In genomic region chr10:93331543-93331942, GRCm38 (mm10) we compare ENCODE assay signal across 22 mouse cellular contexts. TPM values are rescaled to one million over a fixed set of nuclear protein-coding genes. Genes with fewer than 3 reads are reported as not detected.
DNase-seq lines count a peak whose midpoint lies in the region; ATAC-seq and TF ChIP-seq lines count a peak whose summit lies in the region.
"Had no signal": no experiment of that assay in that cellular context is flagged by ENCODE, and none has a peak within 500 bp of the region (broad histone marks: within the 10 kb centered on the region; RNA-seq: fewer than 3 reads in every experiment).

No protein-coding gene starts in this region.

- H3K9ac ChIP-seq in kidney, postnatal 0 days (ENCODE audit: low read depth, low read length) = no peak overlapping the region
- H3K9ac ChIP-seq in midbrain, embryonic 13.5 days (replicated peaks) = no peak overlapping the region
- H3K9ac ChIP-seq: limb, embryonic 13.5 days; liver, embryonic 12.5 days; midbrain, embryonic 12.5 days; neural tube, embryonic 12.5 days; stomach, embryonic 15.5 days had no signal

- H3K9me3 ChIP-seq in kidney, postnatal 0 days (replicated peaks; ENCODE audit: low read length) = no peaks in the 10 kb centered on the region
- no peaks in the 10 kb centered on the region for H3K9me3 ChIP-seq in midbrain, embryonic 13.5 days
- H3K9me3 ChIP-seq: forebrain, embryonic 10.5 days; heart, embryonic 10.5 days; limb, embryonic 13.5 days; liver, embryonic 12.5 days; midbrain, embryonic 12.5 days; neural tube, embryonic 12.5 days; stomach, embryonic 15.5 days had no signal

- H3K4me3 ChIP-seq in kidney, adult 2 months (ENCODE audit: insufficient read depth, low read depth, low read length) = no peak overlapping the region
- no peak overlapping the region for H3K4me3 ChIP-seq in kidney, postnatal 0 days (replicated peaks; ENCODE audit: low read depth, low read length)
- H3K4me3 ChIP-seq in midbrain, embryonic 13.5 days (replicated peaks) = no peak overlapping the region
- H3K4me3 ChIP-seq: forebrain, embryonic 10.5 days; heart, embryonic 10.5 days; limb, embryonic 13.5 days; liver, embryonic 12.5 days; midbrain, embryonic 12.5 days; neural tube, embryonic 12.5 days; stomach, embryonic 15.5 days had no signal

- no peak for TF ChIP-seq POLR2A in kidney, adult 2 months (IDR thresholded peaks at IDR 0.05; ENCODE audit: low read depth, low read length)

- no peaks in the 10 kb centered on the region for H3K36me3 ChIP-seq in kidney, adult 2 months (ENCODE audit: control insufficient read depth, insufficient read depth, low read length)
- no peaks in the 10 kb centered on the region for H3K36me3 ChIP-seq in kidney, postnatal 0 days (ENCODE audit: insufficient read depth, low read length)
- no peaks in the 10 kb centered on the region for H3K36me3 ChIP-seq in midbrain, embryonic 13.5 days
- H3K36me3 ChIP-seq: forebrain, embryonic 10.5 days; heart, embryonic 10.5 days; limb, embryonic 13.5 days; liver, embryonic 12.5 days; midbrain, embryonic 12.5 days; neural tube, embryonic 12.5 days; stomach, embryonic 15.5 days had no signal

- H3K4me2 ChIP-seq in kidney, postnatal 0 days (ENCODE audit: low read length) = no peak overlapping the region
- H3K4me2 ChIP-seq in midbrain, embryonic 13.5 days (replicated peaks) = no peak overlapping the region
- H3K4me2 ChIP-seq: limb, embryonic 13.5 days; liver, embryonic 12.5 days; midbrain, embryonic 12.5 days; neural tube, embryonic 12.5 days; stomach, embryonic 15.5 days had no signal

- ATAC-seq in kidney, postnatal 0 days (replicated peaks; ENCODE audit: low FRiP score, low read depth) = peak; percentile 41; the same call in 1 of the 2 replicates
- ATAC-seq in midbrain, embryonic 13.5 days = no peak
- ATAC-seq: CD4-positive, CD25-positive, alpha-beta regulatory T cell, adult 4 months; forebrain, embryonic 16.5 days; liver, embryonic 12.5 days had no signal

- peaks cover 6% of the 10 kb centered on the region; the same call in 1 of the 2 replicates for H3K4me1 ChIP-seq in kidney, adult 2 months (ENCODE audit: control insufficient read depth, insufficient read depth, low read length)
- peaks cover 5% of the 10 kb centered on the region; the same call in 1 of the 2 replicates for H3K4me1 ChIP-seq in kidney, postnatal 0 days (replicated peaks; ENCODE audit: insufficient read depth, low read length)
- no peaks in the 10 kb centered on the region for H3K4me1 ChIP-seq in midbrain, embryonic 13.5 days (replicated peaks)
- H3K4me1 ChIP-seq: midbrain, embryonic 12.5 days; stomach, embryonic 15.5 days had no signal

- H3K27me3 ChIP-seq in kidney, adult 2 months (replicated peaks; ENCODE audit: control insufficient read depth, insufficient read depth, low read length) = no peaks in the 10 kb centered on the region
- no peaks in the 10 kb centered on the region for H3K27me3 ChIP-seq in kidney, postnatal 0 days (ENCODE audit: insufficient read depth, low read length)
- H3K27me3 ChIP-seq in midbrain, embryonic 13.5 days = no peaks in the 10 kb centered on the region
- H3K27me3 ChIP-seq: limb, embryonic 13.5 days; liver, embryonic 12.5 days; midbrain, embryonic 12.5 days; neural tube, embryonic 12.5 days; stomach, embryonic 15.5 days had no signal

- intact Hi-C loops in gastrocnemius, postnatal 36 days (cut with DNase I) = no loop called here

- WGBS in kidney, adult 2 months = 56% methylated on average over 4 of the region's 4 CpGs
- WGBS in kidney, postnatal 0 days = 43% methylated on average over 4 of the region's 4 CpGs
- WGBS in midbrain, embryonic 13.5 days = 85% methylated on average over 4 of the region's 4 CpGs

- DNase-seq in adrenal gland, postnatal 10 days = peak; percentile 45
- no peak for DNase-seq in adrenal gland, adult (ENCODE audit: inconsistent age in 2 of 2, low spot score in 1 of 2)
- DNase-seq in gastrocnemius, postnatal 25 days = peak; percentile 11
- no peak for DNase-seq in gastrocnemius, postnatal 36 days
- peak; percentile 54 for DNase-seq in kidney, adult 2 months
- no peak for DNase-seq in kidney, postnatal 0 days (ENCODE audit: low spot score)
- no peak for DNase-seq in B cell, adult 2 months
- DNase-seq: cerebellum, adult 11 months; layer of hippocampus, adult 9-11 months; lung, adult 18-20 months; lung, postnatal 10 days; thymus, postnatal 25 days had no signal

- no peak overlapping the region for H3K27ac ChIP-seq in kidney, adult 2 months (ENCODE audit: insufficient read depth, low read depth, low read length)
- H3K27ac ChIP-seq in kidney, postnatal 0 days = no peak overlapping the region
- H3K27ac ChIP-seq in midbrain, embryonic 13.5 days = no peak overlapping the region
- H3K27ac ChIP-seq: forebrain, embryonic 10.5 days; limb, embryonic 13.5 days; liver, embryonic 12.5 days; midbrain, embryonic 12.5 days; neural tube, embryonic 12.5 days; stomach, embryonic 15.5 days had no signal

- TF ChIP-seq CTCF in kidney, adult 2 months (conservative IDR thresholded peaks at IDR 0.05; ENCODE audit: insufficient read depth, insufficient read length, low read depth, low read length) = no peak
- no peak for TF ChIP-seq CTCF in kidney, postnatal 0 days (IDR thresholded peaks at IDR 0.05; ENCODE audit: low read depth)

RNA-seq across cellular contexts. Expression of gene Elk3, which starts 20.6 kb away (rescaled TPM):
- 10 to 100 TPM; 58.4 to 70.4 TPM for total RNA-seq in adrenal gland, postnatal 10 days (2021)
- total RNA-seq in gastrocnemius, postnatal 25 days (2021) = 10 to 100 TPM; 13.5 to 16.6 TPM
- 10 to 100 TPM; 11.6 to 14.2 TPM for total RNA-seq in gastrocnemius, postnatal 36 days (2021)
- 27.5 and 28.1 TPM in 2 replicates for polyA plus RNA-seq in kidney, adult 2 months (2012; rRNA removed)
- 50.2 and 53.9 TPM in 2 replicates for polyA plus RNA-seq in kidney, postnatal 0 days (2015; fragmentation: Nextera tagmentation; extraction: Ambion mirVana)
- 7.7 and 8.5 TPM in 2 replicates for polyA plus RNA-seq in midbrain, embryonic 13.5 days (2015; fragmentation: Nextera tagmentation; extraction: Ambion mirVana)

Comparison
In these comparisons a context has a peak if more than half of its experiments do, and no peak if none do; other contexts are left out.
1. DNase-seq: peak in adrenal gland, postnatal 10 days (single experiment), gastrocnemius, postnatal 25 days (single experiment) and kidney, adult 2 months (single experiment); none in adrenal gland, adult (0 of 2), gastrocnemius, postnatal 36 days (0 of 2), kidney, postnatal 0 days (single experiment) and B cell, adult 2 months (0 of 2).